Mouse (Mus musculus) G1E (cell line): ENCODE measurements around the gene P3h1. TPM values are rescaled to one million over a fixed set of nuclear protein-coding genes. Genes with fewer than 3 reads are reported as not detected.
"Not testable (repeated sequence)": the region's sequence is repeated elsewhere in the genome, so short reads cannot be mapped to it uniquely, and the experiment has no call there.

Experiments used
- ATAC-seq: 2 replicates; pipeline ENCODE4 v1.8.0; 2016; ENCODE audit warnings: mild to moderate bottlenecking; ENCODE audit not compliant: insufficient number of reproducible peaks, poor library complexity, low FRiP score, severe bottlenecking; ENCODE audit errors: extremely low read depth
- DNase-seq: peaks from one replicate; pipeline ENCODE4 v3.0.0; 2012; ENCODE audit warnings: low spot score
- H3K27me3 ChIP-seq: 2 replicates; pipeline ENCODE4 v1.6.1; 2012; ENCODE audit warnings: mild to moderate bottlenecking, low read length, inconsistent platforms; ENCODE audit not compliant: insufficient read depth
- H3K36me3 ChIP-seq: replicated peaks from 2 replicates; pipeline ENCODE3; 2012; ENCODE audit warnings: mild to moderate bottlenecking, inconsistent platforms
- H3K4me1 ChIP-seq: 2 replicates; pipeline ENCODE4 v1.6.1; 2012; ENCODE audit warnings: low read depth, low read length, inconsistent platforms, mixed read lengths; ENCODE audit not compliant: insufficient read depth
- H3K4me3 ChIP-seq: 2 replicates; pipeline ENCODE4 v1.5.1; 2012; ENCODE audit warnings: low read depth, mild to moderate bottlenecking, inconsistent platforms, low read length, moderate library complexity, mixed read lengths
- H3K9me3 ChIP-seq: replicated peaks from 2 replicates; pipeline ENCODE4 v1.6.1; 2012; ENCODE audit warnings: inconsistent platforms
- CTCF ChIP-seq: IDR thresholded peaks from 2 replicates; pipeline ENCODE4 v1.5.1; 2012; ENCODE audit warnings: low read depth, low read length, inconsistent platforms, mixed read lengths
- GATA1 ChIP-seq: IDR thresholded peaks from 2 replicates; pipeline ENCODE4 v1.6.1; 2012; ENCODE audit warnings: borderline replicate concordance, low read length, inconsistent platforms, mixed read lengths
- GATA2 ChIP-seq: IDR thresholded peaks from 2 replicates; pipeline ENCODE4 v1.6.1; 2012; ENCODE audit warnings: low read depth, low read length, inconsistent platforms, borderline replicate concordance
- POLR2AphosphoS5 ChIP-seq: IDR thresholded peaks from 2 replicates; pipeline ENCODE4 v1.6.1; 2012; ENCODE audit warnings: low read depth, low read length, inconsistent platforms; ENCODE audit not compliant: insufficient replicate concordance
- TAL1 ChIP-seq: conservative IDR thresholded peaks from 2 replicates; pipeline ENCODE4 v1.6.1; 2012; ENCODE audit warnings: low read depth, low read length, inconsistent platforms, mixed read lengths
- polyA plus RNA-seq: library from polyadenylated mRNA; stranded (reverse); fragments of >175 nt; gene quantifications from 2 replicates; pipeline ENCODE4 v1.2.3, GENCODE M21; 2012
- total RNA-seq, 2 experiments: library from RNA; stranded (forward) in 1 of 2; stranded (reverse) in 1 of 2; fragments of 200-1000 nt in 1 of 2; fragments of >200 nt in 1 of 2; fragmentation: Nextera tagmentation in 1 of 2; gene quantifications; 2 replicates each; pipeline ENCODE4 v1.2.3; 2014 to 2017

The P3h1 gene
- total and polyA plus RNA-seq, 3 experiments, result 4.6 to 14.1 (median 5.9) TPM

DNA sequence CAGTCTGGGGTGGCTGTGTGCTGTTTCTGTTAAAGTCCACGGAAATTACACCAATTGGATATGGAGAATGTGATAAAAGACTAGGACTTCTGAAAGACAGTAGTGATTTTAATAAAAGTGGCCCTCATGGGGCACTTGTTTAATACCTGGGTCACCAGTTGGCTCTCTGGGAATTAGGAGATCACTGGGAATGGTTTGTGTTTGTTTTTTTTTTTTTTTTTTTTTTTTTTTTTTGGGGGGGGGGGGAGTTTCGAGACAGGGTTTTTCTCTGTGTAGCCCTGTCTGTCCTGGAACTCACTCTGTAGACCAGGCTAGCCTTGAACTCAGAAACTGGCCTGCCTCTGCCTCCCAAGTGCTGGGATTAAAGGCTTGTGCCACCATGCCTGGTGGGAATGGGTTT, 43.0 kb downstream of the P3h1 start:
- H3K4me3 ChIP-seq, result no peak overlapping the region
- TF ChIP-seq TAL1 (no peak), CTCF (no peak), GATA2 (no peak), POLR2AphosphoS5 (no peak; the same call in 1 of the 2 replicates), GATA1 (no peak)

DNA sequence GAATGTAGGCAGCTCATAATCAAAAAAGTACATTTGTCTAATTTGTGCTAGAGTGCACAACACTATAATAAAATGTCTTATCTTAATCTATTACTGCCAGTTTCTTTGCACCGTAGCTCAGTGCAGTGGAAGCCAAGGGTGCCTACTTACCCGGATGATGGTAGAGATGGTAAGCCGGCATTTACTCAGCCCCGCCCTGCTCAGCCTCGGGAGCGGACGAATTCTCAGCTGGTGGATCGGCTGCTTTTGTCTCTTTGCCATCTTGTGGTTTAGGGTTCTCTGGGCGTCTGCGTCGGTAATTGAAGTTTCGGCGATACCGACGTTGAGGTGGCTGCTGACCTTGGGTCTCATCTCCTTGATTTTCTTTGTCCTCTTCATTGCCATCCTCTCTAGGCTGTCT, 46.1 kb downstream of the P3h1 start:
- H3K27me3 ChIP-seq, ATAC-seq, H3K9me3 ChIP-seq, DNase-seq, H3K4me3 ChIP-seq: not testable (repeated sequence)
- Histone ChIP-seq H3K4me1 (peaks cover 44% of the 10 kb centered on the region), H3K36me3 (peaks cover 95% of the 10 kb centered on the region)

More for the DNA sequence above, 43.0 kb downstream of the P3h1 start:
- Histone ChIP-seq H3K9me3 (no peaks in the 10 kb centered on the region), H3K36me3 (peaks cover 95% of the 10 kb centered on the region), H3K27me3 (no peaks in the 10 kb centered on the region), H3K4me1 (peaks cover 28% of the 10 kb centered on the region)
- ATAC-seq (no peak), DNase-seq (no peak)

DNA sequence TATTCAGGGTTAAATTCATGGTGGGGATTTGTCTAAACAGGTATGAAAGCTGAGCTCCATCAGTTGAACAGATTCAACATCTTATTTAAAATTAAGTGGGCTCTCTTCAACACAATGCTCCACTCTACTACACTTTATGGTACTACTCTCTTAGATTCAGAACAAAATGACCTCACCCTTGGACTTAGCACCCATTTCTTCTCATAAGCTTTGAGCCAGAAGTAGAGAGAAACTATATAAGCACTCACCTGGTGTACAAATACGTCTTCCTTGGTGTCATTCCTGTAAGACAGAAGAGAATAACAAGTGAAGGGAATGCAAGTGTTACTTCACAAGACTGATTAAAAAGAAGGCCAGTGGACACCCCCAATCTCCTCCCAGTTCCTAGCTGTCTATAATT, 52.1 kb downstream of the P3h1 start:
- TF ChIP-seq CTCF (no peak), TAL1 (no peak), GATA1 (no peak), GATA2 (no peak), POLR2AphosphoS5 (no peak)
- peaks cover 69% of the 10 kb centered on the region for H3K4me1 ChIP-seq
- H3K27me3 ChIP-seq, result no peaks in the 10 kb centered on the region
- no peak for ATAC-seq
- no peaks in the 10 kb centered on the region for H3K9me3 ChIP-seq
- H3K36me3 ChIP-seq, result peaks cover 93% of the 10 kb centered on the region
- DNase-seq, result no peak
- H3K4me3 ChIP-seq, result no peak overlapping the region

DNA sequence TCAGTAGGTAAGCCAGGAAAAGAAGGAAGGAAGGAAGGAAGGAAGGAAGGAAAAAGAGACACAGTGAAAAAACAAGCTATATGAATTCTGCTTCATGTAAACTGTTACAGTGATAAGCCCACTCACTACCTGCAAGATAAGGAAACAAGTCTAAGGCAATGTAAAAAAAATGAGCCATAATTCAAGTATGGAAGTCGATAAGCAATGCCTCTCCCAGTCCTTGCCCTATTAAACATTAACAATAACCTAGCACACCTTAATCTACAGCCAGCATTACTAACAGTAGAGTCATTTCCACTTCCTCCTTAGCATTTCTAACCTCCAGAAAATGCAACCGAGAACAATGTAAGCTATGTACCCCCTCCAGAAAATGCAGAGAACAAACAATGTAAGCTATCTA, 52.6 kb downstream of the P3h1 start:
- Histone ChIP-seq H3K36me3 (peaks cover 93% of the 10 kb centered on the region), H3K9me3 (no peaks in the 10 kb centered on the region), H3K27me3 (no peaks in the 10 kb centered on the region), H3K4me3 (no peak overlapping the region), H3K4me1 (peaks cover 71% of the 10 kb centered on the region)
- no peak for TF ChIP-seq POLR2AphosphoS5
- TF ChIP-seq GATA1, result no peak
- no peak for TF ChIP-seq GATA2
- no peak for TF ChIP-seq TAL1
- TF ChIP-seq CTCF, result no peak
- DNase-seq (no peak), ATAC-seq (no peak)

DNA sequence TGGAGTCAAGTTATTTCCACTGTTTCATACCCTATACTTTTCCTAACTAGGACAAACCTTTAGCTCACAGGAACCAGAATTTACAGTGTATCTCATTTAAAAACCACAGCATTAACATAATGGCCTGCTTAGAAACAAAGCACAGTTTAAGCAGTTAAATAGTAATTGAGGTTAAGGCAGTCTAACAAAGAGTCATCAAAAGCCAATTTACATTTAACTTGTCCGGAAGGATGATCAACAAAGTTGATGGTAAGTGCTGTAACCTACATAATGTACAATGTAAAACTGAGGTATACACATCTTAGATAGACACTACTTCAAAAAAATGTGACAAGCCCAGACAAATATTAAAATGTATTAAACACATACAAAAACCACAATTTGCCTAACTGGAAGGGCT, 59.2 kb downstream of the P3h1 start:
- H3K27me3 ChIP-seq, result no peaks in the 10 kb centered on the region
- DNase-seq (no peak), ATAC-seq (no peak)
- TF ChIP-seq GATA1 (no peak), CTCF (no peak), POLR2AphosphoS5 (no peak), GATA2 (no peak), TAL1 (no peak)
- peaks cover 47% of the 10 kb centered on the region for H3K4me1 ChIP-seq
- H3K36me3 ChIP-seq, result peaks cover 61% of the 10 kb centered on the region
- peak overlapping the region; percentile 85 for H3K4me3 ChIP-seq
- no peaks in the 10 kb centered on the region for H3K9me3 ChIP-seq

DNA sequence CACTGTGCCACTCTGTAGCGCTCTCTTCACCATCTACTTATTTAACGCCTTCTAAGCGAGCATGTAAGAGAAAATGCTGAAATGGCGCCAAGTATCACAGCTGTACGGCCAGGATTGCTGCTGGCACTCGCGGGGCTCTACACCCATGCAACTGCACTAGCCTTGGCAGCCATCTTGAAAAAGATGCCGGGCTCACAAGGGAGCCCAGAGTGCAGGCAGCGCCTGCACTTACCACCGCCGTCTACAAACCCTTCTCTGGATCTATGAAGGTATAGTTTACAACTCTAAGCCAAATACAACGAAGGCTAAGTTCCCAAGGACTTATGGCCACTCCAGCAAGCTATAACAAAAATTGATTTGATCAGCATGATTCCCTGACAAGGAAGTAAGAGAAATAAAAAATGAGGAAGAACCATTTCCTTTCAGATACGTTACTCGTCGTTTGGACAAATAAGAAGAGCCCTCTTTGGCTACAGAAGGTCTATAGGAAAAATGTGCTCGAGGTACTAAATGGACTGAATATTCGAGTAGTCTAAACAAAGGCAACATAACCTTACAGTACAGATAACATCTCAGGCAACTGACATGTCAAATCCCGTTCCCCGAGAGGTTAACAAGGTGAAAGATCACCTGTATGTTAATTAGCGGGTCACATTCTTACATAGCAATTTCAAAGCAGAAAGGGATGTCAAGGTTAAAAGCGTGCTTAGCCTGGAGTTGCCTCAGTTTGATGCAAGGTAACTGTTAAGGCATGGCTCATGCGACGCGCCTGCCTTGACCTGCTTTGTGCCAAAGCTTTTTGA, 60.3 kb downstream of the P3h1 start:
- Histone ChIP-seq H3K4me1 (peaks cover 36% of the 10 kb centered on the region), H3K4me3 (peak overlapping the region; percentile 85), H3K9me3 (no peaks in the 10 kb centered on the region), H3K27me3 (no peaks in the 10 kb centered on the region), H3K36me3 (peaks cover 51% of the 10 kb centered on the region)
- TF ChIP-seq GATA2 (no peak), POLR2AphosphoS5 (0 out of 2 replicates have a peak, but pooled peaks have one; percentile 58), CTCF (no peak), GATA1 (no peak)
- ATAC-seq (no peak), DNase-seq (peak; percentile 45)
